Mouse (Mus musculus): ENCODE measurements around the gene Cbfa2t3.

DNA sequence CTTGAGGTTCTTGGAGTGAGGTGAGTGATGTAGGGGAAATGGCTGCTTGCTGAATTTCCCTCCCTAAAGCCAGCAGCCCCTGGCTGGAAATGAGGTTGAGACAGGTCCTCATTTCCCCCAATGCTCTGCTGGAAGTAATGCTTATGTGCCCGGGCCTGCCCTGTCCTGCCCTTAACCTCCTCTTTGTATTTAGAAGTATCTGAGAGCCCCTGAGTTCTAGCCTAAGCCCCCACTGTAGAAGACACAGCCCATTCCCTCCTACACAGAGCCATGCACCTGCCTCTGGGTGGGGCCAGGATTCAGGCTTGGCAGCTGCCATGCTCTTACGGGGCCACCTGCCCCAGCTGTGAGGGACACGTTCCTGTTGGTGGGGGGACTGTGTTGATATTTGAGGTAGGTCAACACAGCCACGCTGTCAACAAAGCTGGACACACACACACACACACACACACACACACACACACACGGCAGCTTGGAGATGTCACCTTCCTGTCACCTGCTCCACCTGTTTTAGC lies 598 bp downstream of the Cbfa2t3 start:
- no peak for TF ChIP-seq POLR2A (IDR thresholded peaks at IDR 0.05; ENCODE audit: insufficient read depth, low read depth, low read length)
- no peak for TF ChIP-seq CTCF (IDR thresholded peaks at IDR 0.05; ENCODE audit: insufficient read depth, low read depth, low read length)
